Mouse (Mus musculus) C2C12 (cell line): ENCODE results near the gene Gm49345.
"Not testable (repeated sequence)": the region's sequence is repeated elsewhere in the genome, so short reads cannot be mapped to it uniquely, and the experiment has no call there.

Experiments
- CTCF ChIP-seq: IDR thresholded peaks from one replicate; pipeline ENCODE4 v1.5.1; 2011; ENCODE audit not compliant: control insufficient read depth, insufficient read depth, insufficient read length
- MAX ChIP-seq: IDR thresholded peaks from one replicate; pipeline ENCODE4 v1.6.1; 2011; ENCODE audit warnings: mild to moderate bottlenecking, control low read depth

DNA sequence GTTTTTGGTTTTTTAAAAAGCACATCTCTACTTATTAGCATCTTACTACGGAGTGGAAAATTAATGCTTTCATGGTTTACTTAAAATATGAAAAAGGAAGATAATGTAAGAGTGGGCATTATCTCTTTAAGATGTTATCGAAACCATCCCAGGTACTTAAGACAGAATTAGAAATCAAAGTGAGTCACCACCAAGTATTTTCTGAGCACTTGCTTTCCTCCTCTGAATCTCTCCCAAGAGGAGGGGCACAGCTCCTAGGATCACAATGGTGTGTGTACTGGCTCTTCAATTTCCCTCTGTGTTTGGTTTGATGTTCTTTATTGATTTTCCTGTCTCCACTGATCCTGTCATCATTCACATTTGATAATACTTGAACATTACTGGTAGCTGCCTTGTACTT lies 46.3 kb upstream of the Gm49345 start:
- TF ChIP-seq MAX, CTCF: not testable (repeated sequence)
